Mouse (Mus musculus): Measurements from ENCODE around the gene Rln3. TPM values are rescaled to one million over a fixed set of nuclear protein-coding genes. Genes with fewer than 3 reads are reported as not detected.

The Rln3 gene
- not detected for polyA plus RNA-seq (2015; fragmentation: Illumina TruSeq; extraction: RNeasy Lipid Tissue Mini Kit (QIAGEN cat#74804); ENCODE audit: insufficient read depth, low replicate concordance)

GRCm38 (mm10) chr8:84044900-84045299, at the start of gene Rln3:
Rln3 (minus strand) TSS chr8:84045000.

GRCm38 (mm10) chr8:84066291-84066930, 21.6 kb upstream of the Rln3 start, which contains the start of gene Rfx1:
Rfx1 (plus strand) TSS chr8:84066834.

GRCm38 (mm10) chr8:84065037-84065436, 20.2 kb upstream of the Rln3 start, which contains the start of gene Gm10643:
Gm10643 (minus strand) TSS chr8:84065137.

DNA sequence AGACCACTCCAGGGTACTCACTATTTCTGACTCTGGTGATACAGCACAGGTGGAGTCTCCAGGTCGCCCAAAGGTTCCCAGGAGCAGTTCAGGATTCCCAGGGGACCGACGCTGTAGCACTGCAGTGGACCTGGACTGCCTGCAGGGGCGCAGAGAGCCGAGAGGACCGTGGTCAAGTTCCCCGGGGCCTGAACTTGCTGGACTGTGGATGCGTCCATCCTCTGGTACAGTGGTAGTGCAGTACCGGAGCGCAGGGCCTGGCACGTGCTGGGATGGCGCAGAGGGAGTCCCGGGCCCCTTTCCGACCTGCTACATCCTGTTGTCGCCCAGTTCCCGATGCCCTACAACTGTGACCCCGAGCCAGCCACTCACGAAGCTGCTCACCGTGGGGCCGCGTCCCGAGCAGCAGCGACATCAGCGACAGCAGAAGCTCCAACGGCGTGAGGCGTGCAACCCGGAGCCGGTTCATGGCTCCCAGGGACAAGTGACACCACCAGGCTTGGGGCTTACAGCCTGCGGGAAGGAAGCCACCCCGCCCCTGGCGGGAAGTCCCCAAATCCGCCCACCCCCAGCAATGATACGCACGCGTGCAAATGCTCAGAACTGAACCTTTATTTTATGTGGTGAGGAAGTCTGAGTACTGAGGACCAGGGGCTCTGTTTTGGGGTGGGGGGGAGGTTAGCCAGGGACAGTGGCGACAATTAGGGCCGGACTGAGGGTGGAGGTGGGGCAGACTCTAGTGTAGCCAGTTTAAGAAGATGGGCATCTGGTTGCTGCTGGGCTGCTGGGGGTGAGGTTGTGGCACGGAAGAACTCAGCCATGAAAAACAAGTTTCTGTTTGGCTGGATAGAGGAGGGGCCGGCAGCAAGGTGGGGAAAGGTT, 2.5 kb downstream of the Rln3 start, which contains the start of gene Il27ra:
TSS of gene Il27ra (minus strand) at position 524 of the 882 bp plus-strand sequence.

GRCm38 (mm10) chr8:84021096-84021495, 23.7 kb downstream of the Rln3 start, which contains the start of gene Palm3:
Palm3 (plus strand) TSS chr8:84021471.

GRCm38 (mm10) chr8:84011705-84012498, 32.9 kb downstream of the Rln3 start, which contains the start of gene 2210011C24Rik:
2210011C24Rik (minus strand) TSS chr8:84012171.

GRCm38 (mm10) chr8:84001281-84002000, 43.4 kb downstream of the Rln3 start, which contains the start of gene 1700067K01Rik:
1700067K01Rik (plus strand) TSS chr8:84001502.

DNA sequence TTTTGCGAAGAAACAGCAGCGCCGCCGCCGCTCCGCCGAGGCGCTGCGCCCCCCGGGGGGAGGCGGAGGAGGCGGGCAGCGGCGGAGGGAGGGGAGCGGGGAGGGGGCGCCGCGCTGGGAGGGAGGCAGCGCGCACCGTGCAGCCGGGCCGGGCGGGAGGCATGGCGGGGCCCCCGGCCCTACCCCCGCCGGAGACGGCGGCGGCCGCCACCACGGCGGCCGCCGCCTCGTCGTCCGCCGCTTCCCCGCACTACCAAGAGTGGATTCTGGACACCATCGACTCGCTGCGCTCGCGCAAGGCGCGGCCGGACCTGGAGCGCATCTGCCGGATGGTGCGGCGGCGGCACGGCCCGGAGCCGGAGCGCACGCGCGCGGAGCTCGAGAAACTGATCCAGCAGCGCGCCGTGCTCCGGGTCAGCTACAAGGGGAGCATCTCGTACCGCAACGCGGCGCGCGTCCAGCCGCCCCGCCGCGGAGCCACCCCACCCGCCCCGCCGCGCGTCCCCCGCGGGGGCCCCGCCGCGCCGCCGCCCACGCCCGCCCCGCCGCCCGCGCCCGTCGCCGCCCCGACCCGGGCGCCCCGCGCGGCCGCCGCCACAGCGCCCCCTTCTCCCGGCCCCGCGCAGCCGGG, 47.2 kb downstream of the Rln3 start, which contains the start of gene Samd1:
TSS of gene Samd1 (plus strand) at position 162 of the 631 bp plus-strand sequence.

Other genes with a start within 250 kb of the Rln3 start
- 7.0 TPM for gene Adgrl1, start 144.9 kb downstream of the Rln3 start, polyA plus RNA-seq (2015; fragmentation: Illumina TruSeq; extraction: RNeasy Lipid Tissue Mini Kit (QIAGEN cat#74804); ENCODE audit: insufficient read depth, low replicate concordance)
- 1.3 TPM for gene Gm10644, start 89.8 kb downstream of the Rln3 start, polyA plus RNA-seq (2015; fragmentation: Illumina TruSeq; extraction: RNeasy Lipid Tissue Mini Kit (QIAGEN cat#74804); ENCODE audit: insufficient read depth, low replicate concordance)
- 20.3 TPM for gene Asf1b, start 89.5 kb downstream of the Rln3 start, polyA plus RNA-seq (2015; fragmentation: Illumina TruSeq; extraction: RNeasy Lipid Tissue Mini Kit (QIAGEN cat#74804); ENCODE audit: insufficient read depth, low replicate concordance)
- gene Prkaca, start 72.0 kb downstream of the Rln3 start, polyA plus RNA-seq (2015; fragmentation: Illumina TruSeq; extraction: RNeasy Lipid Tissue Mini Kit (QIAGEN cat#74804); ENCODE audit: insufficient read depth, low replicate concordance), result 31.7 TPM
- 27.6 TPM for gene Samd1, start 47.3 kb downstream of the Rln3 start, polyA plus RNA-seq (2015; fragmentation: Illumina TruSeq; extraction: RNeasy Lipid Tissue Mini Kit (QIAGEN cat#74804); ENCODE audit: insufficient read depth, low replicate concordance)
- gene 1700067K01Rik, start 43.5 kb downstream of the Rln3 start, polyA plus RNA-seq (2015; fragmentation: Illumina TruSeq; extraction: RNeasy Lipid Tissue Mini Kit (QIAGEN cat#74804); ENCODE audit: insufficient read depth, low replicate concordance), result 0.57 TPM
- gene 2210011C24Rik, start 32.8 kb downstream of the Rln3 start, polyA plus RNA-seq (2015; fragmentation: Illumina TruSeq; extraction: RNeasy Lipid Tissue Mini Kit (QIAGEN cat#74804); ENCODE audit: insufficient read depth, low replicate concordance), result not detected
- 0.30 TPM for gene Palm3, start 23.5 kb downstream of the Rln3 start, polyA plus RNA-seq (2015; fragmentation: Illumina TruSeq; extraction: RNeasy Lipid Tissue Mini Kit (QIAGEN cat#74804); ENCODE audit: insufficient read depth, low replicate concordance)
- 60.8 TPM for gene Il27ra, start 2.4 kb downstream of the Rln3 start, polyA plus RNA-seq (2015; fragmentation: Illumina TruSeq; extraction: RNeasy Lipid Tissue Mini Kit (QIAGEN cat#74804); ENCODE audit: insufficient read depth, low replicate concordance)
- 2.0 TPM for gene Gm10643, start 20.1 kb upstream of the Rln3 start, polyA plus RNA-seq (2015; fragmentation: Illumina TruSeq; extraction: RNeasy Lipid Tissue Mini Kit (QIAGEN cat#74804); ENCODE audit: insufficient read depth, low replicate concordance)
- gene Rfx1, start 21.8 kb upstream of the Rln3 start, polyA plus RNA-seq (2015; fragmentation: Illumina TruSeq; extraction: RNeasy Lipid Tissue Mini Kit (QIAGEN cat#74804); ENCODE audit: insufficient read depth, low replicate concordance), result 10.4 TPM
- 17.1 TPM for gene Dcaf15, start 59.8 kb upstream of the Rln3 start, polyA plus RNA-seq (2015; fragmentation: Illumina TruSeq; extraction: RNeasy Lipid Tissue Mini Kit (QIAGEN cat#74804); ENCODE audit: insufficient read depth, low replicate concordance)
- gene Podnl1, start 81.0 kb upstream of the Rln3 start, polyA plus RNA-seq (2015; fragmentation: Illumina TruSeq; extraction: RNeasy Lipid Tissue Mini Kit (QIAGEN cat#74804); ENCODE audit: insufficient read depth, low replicate concordance), result 4.2 TPM
- 5.1 TPM for gene Cc2d1a, start 102.9 kb upstream of the Rln3 start, polyA plus RNA-seq (2015; fragmentation: Illumina TruSeq; extraction: RNeasy Lipid Tissue Mini Kit (QIAGEN cat#74804); ENCODE audit: insufficient read depth, low replicate concordance)
- gene 4930432K21Rik, start 103.0 kb upstream of the Rln3 start, polyA plus RNA-seq (2015; fragmentation: Illumina TruSeq; extraction: RNeasy Lipid Tissue Mini Kit (QIAGEN cat#74804); ENCODE audit: insufficient read depth, low replicate concordance), result 0.68 TPM
- gene Nanos3, start 140.2 kb upstream of the Rln3 start, polyA plus RNA-seq (2015; fragmentation: Illumina TruSeq; extraction: RNeasy Lipid Tissue Mini Kit (QIAGEN cat#74804); ENCODE audit: insufficient read depth, low replicate concordance), result not detected
- gene Zswim4, start 192.1 kb upstream of the Rln3 start, polyA plus RNA-seq (2015; fragmentation: Illumina TruSeq; extraction: RNeasy Lipid Tissue Mini Kit (QIAGEN cat#74804); ENCODE audit: insufficient read depth, low replicate concordance), result 1.9 TPM
- gene D8Ertd738e, start 204.7 kb upstream of the Rln3 start, polyA plus RNA-seq (2015; fragmentation: Illumina TruSeq; extraction: RNeasy Lipid Tissue Mini Kit (QIAGEN cat#74804); ENCODE audit: insufficient read depth, low replicate concordance), result 66.9 TPM
- 18.2 TPM for gene Mri1, start 212.3 kb upstream of the Rln3 start, polyA plus RNA-seq (2015; fragmentation: Illumina TruSeq; extraction: RNeasy Lipid Tissue Mini Kit (QIAGEN cat#74804); ENCODE audit: insufficient read depth, low replicate concordance)
- 21.0 TPM for gene Ccdc130, start 225.4 kb upstream of the Rln3 start, polyA plus RNA-seq (2015; fragmentation: Illumina TruSeq; extraction: RNeasy Lipid Tissue Mini Kit (QIAGEN cat#74804); ENCODE audit: insufficient read depth, low replicate concordance)

Data from spleen, adult 10 weeks (tissue).